Mouse (Mus musculus): Measurements from ENCODE around the gene Dyrk1a.
A peak's percentile ranks its signal among the peaks of the same experiment; 100 is the strongest.

The Dyrk1a gene

DNA sequence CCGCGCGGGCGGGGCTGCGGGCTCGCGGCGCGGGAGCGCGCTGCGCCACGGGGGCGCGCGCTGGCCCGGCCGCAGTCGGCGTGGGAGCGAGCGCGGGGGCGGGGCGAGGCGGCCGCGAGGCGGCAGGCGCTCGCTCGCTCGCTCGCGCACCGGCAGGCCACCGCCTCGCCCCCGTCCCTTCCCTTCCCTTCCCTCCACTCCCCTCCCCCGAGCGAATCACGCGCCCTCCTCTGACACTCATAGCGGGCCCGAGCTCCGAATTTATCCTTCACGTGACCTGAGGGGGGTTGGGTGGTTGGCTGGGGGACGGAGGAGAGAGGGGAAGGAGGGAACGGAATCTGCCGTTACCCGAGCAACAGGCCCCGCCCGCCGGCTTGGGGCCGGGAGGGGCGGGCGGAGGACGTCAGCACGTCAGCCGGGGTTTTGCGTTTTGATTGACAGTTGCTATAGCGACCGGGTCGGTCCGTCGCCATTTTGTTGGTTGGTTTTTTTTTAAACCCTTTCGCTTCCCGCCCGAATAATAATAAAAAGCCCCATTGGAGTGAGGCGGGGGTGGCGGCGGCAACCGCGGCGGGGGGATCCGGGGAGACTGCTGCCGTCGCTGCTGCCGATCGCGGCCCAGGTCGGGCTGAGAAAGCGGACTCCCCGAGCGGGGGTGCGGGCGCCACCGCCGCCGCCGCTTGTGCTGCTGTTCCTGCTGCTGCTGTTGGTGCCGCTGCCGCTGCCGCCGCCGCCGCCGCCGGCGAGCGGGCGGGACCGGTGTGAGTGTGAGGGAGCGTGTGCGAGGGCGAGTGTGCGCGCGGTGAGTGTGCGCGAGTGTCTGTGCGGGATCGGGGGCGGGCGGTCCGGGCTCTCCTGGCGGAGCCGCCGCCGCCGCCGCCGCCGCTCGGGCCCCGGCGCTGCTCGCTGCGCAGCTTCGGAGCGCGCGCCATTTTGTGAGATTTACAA, at the start of gene Dyrk1a:
Gene Dyrk1a, plus strand, starts transcription at position 782 of the 948 bp plus-strand sequence.
- peak; percentile 99 for DNase-seq (ENCODE audit: low spot score in 2 of 2)

DNA sequence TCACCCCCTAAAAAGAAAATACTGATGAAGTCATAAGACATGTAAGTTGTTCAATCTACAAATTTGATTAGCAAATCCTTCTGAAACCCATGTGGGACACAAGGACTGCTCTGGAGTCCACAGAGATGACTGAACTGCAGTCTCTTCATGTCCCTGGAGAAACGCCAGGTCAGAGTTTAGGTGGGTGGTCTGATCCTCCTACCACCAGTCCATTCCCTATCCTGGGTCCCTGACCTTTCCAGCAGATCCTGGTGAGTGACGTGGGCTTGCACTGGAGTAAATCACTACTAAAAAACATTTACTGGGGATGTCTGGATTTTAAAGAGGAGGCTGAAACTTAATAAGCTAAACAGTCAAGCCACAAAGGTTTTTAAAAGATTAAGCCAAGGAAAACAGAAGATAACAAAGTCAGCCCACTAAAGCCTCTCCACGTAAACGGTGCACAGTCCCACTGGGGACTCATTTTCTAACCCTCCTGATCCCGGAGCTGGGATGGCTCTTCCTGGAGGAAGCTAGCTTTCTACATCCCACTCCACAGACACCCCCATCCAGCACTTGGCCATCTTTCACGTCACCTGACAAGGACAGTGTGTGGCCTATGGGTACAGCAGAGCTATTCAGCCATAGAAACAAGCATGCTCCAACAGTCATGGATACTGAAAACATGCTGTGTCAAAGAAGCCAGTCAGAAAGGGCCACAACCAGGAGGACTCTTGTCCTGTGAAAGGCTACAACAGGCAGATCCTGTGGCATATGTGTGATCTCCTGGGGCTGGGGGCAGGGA, 46.0 kb upstream of the Dyrk1a start:
- DNase-seq (ENCODE audit: low spot score in 2 of 2), result no peak

DNA sequence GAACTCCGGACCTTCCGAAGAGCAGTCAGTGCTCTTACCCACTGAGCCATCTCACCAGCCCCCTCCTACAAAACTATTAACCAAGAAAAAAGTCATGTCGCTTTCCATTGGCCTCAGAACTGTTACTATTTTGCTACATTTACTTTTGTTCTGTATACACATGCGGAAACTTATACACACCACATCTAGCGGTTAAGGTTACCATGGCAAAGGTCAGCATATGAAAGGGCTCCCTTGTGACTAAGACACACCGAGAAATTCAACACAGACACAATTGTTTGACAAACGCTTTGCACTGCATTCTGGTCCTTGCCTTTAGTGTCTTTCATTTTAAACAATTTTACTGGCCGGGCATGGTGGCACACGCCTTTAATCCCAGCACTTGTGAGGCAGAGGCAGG, 45.1 kb upstream of the Dyrk1a start:
- DNase-seq (ENCODE audit: low spot score in 2 of 2), result no peak

DNA sequence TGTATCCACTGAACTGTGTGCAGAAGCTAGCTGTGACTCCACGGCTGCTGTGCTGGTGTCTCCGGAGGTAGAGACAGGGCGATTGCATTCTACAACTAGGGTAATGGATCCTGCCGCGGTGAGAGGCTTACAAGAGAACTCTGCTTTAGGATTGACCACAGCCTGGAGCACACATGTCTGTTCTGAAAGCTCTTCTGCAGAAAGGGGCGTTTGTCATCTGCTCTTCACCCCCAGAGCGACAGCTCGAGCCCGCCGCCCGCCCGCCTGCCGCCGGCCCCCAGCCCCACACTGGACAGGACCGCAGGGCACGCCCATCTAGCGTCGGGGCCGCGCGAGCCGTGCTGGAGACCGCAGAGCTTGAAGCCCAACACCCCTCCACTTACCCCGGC, 43.9 kb upstream of the Dyrk1a start:
- DNase-seq (ENCODE audit: low spot score in 2 of 2), result no peak

DNA sequence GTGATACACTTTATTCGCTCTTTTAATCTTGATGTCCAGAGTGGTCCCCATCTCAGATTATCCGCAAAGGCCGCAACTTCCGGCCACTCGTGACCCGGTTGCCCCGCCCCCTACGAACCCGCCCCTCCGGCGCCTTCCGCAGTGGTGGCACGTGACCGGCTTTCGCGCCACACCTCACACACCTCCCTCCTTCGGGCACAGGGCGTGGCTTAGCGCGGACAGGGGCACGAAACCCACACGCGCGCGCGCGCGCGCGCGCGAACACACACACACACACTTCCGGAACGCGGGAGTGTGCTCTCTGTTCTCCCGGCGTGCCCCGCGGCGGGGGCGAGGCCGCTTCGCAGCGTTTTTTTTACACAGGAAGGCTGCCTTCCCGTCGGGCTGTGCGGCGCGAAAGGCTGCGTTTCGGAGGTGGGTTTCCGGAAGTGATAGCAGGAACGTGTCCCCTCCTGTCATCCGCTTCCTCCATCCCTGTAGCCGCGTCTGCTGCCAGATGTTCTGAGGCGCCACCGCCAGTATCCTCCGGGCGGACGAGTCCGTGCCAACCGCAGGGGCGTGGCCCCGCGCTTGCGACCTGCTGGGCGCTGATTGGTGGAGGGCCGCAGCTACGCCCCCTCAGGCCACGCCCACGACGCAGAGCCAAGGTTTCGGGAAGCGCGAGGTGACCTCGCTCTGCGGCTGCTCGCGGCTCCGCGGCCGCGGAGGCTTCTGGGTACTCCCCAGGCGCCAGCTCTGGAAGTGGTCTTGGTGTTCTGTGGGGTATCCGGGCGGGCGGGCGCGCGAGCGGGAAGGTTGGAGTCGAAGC, 43.3 kb upstream of the Dyrk1a start, which contains the start of gene Vps26c:
Gene Vps26c, minus strand, starts transcription at position 487 of the 808 bp plus-strand sequence.
- DNase-seq (ENCODE audit: low spot score in 2 of 2), result peak; percentile 97 to 98

DNA sequence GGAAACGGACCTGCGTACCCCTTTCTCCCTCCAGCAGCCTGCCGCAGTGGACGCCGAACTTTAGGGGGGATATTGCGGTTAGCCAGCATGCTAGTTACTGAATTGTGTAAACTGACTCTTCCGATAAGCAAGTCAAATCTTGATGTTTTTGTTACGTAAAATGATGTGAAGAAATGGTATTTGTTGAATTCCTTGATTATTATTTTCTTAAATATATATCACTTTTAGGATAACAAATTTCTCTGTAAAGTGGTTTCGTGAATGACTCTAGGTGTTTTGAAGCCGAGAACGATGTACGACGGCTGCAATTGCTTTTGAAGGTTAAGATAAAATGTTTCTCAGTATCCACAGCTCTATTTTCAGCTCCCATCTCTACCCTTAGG, 42.7 kb upstream of the Dyrk1a start:
- DNase-seq (ENCODE audit: low spot score in 2 of 2), result no peak

DNA sequence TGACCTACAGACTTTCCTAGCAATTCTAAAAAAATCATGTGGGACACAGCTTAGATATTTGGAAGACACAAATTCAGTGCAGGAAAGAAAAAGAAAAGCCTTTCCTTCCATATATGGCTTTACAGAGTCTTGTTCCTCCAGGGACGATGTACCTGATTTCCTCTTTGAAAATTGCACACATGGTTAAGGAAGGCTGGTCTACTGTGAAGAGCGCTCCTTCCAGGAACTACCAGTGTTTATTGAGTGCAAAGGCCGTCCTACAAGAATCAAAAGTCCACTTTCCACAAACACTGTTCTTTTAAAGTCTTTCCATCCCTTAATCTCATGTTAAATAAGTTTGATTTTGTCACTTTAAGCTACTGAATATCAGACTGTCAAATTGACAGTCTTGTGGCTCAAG, 42.3 kb upstream of the Dyrk1a start:
- DNase-seq (ENCODE audit: low spot score in 2 of 2), result no peak

DNA sequence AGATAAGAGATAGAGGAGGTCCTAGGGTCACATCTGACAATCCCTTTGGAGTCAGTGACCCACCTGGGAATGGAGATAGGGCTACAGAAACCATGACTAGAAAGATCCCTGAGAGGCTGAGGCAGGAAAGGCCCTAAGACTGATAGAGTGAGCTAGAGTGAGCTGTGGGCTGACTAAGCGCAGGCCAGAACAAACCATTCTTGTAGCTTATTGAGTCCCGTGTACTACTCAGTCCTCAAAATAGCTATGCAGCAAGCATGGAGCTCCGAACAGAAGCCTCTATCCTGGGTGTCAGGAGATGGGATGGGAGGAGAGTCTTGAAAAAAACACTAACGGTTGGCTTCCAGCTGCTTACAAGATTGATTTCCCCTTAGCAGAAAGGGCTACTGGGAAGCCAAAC, 38.5 kb upstream of the Dyrk1a start:
- no peak for DNase-seq (ENCODE audit: low spot score in 2 of 2)

DNA sequence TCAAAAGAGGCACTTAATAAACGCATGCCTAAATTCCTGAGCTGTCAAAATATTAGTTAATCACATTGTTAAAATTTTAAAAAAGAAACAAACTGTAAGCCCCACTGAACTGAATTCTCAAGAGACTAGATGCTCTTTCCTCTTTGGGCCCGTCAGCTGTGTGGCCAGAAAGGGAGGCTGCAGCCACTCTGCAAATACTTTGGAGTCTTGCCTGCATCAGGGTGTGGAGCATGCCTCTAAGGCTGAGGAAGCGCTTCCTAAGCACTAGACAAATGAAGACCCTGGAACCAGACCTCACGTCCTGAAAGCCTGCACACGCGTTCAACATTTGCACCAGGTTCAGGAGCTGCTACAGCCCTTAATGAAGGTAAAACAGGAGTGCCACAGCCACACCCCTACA, 36.1 kb upstream of the Dyrk1a start:
- DNase-seq (ENCODE audit: low spot score in 2 of 2), result no peak

DNA sequence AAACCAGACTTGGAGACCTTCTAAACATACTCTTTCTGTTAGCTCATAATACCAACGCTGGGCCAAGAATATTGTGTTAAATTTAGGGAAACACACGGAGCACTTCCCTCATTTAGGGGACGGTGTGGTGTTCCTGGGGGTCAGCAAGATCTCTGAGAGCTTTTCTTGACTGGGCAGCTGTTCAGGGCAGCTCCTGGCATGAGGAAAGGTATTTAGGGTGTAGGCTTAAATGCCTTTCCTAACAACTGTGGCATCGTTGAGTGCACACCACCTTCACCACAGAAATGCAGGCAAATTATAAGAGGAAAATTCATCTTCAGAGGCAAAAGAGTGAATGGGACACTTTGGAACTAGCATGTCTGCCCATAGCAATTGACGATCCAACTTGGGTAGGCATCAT, 34.1 kb upstream of the Dyrk1a start:
- DNase-seq (ENCODE audit: low spot score in 2 of 2), result no peak

DNA sequence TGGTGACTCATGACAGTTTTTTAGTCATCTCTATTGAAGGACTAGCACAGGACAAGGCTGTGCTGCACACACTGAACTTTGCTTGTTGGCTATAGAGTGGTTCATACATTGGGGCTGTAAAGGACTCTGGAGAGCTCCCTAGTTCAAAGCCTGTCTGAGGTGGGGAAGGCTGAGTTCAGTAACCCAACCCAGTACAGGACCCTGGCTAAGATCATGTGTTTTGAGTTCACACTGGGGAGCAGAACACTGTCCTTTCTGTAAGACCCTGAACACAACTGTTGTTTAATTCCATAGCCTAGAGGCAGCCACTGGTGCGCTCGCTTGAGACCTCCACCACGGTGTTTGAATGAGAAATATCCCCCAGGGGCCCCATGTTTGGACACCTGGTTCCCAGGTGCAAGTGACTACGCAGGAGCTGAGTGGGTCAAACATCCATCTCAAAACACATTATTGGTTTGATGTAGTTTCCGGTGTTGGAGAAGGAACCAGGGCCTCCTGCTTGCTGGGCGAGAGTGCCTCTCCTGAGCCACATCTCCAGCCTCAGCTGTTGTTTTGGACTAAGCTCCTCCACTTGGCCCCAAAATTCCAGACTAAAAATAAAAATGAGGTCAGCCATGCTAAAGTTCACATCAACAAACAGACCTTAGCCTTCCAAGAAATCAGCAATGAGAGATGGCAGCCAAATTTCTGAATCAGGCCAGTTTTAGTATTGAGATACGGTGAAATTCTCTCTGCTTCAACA, 33.2 kb upstream of the Dyrk1a start:
- DNase-seq (ENCODE audit: low spot score in 2 of 2), result no peak

DNA sequence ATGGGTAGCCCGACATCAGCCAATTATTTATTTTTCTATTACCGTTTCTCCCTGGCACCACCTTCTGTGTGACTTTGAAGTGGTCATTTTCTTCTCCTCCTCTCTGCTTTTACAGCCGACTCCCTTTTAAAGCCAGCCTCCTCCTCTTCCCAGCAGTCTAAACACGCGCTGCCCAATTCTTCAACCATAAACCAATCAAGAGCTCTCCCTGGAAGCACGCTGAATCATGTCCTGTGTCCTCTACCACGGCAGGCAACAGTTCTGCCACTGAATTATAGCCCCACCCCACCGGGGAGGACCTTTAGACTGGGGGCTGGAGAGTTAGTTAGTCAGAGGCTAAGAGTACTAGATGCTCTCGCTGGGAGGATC, 32.7 kb upstream of the Dyrk1a start:
- DNase-seq (ENCODE audit: low spot score in 2 of 2), result no peak

DNA sequence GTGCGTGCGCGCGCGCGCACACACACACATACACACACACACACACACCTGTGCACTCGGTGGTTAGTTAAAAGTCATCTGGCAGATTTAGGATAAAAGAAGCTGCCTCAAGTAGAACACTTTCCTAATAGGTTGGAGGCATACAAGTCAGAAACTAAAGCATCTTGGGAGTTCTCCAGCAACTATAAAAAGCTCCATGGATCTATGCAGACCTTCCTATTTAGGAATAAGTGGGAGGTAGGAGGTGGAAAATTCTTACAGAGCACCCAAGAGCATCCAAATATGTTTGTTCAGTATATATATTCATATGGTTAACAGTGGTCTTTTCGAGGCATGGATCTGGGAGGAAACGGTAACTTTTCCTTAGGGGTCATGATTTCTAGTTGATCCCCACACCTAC, 29.7 kb upstream of the Dyrk1a start:
- no peak for DNase-seq (ENCODE audit: low spot score in 2 of 2)

DNA sequence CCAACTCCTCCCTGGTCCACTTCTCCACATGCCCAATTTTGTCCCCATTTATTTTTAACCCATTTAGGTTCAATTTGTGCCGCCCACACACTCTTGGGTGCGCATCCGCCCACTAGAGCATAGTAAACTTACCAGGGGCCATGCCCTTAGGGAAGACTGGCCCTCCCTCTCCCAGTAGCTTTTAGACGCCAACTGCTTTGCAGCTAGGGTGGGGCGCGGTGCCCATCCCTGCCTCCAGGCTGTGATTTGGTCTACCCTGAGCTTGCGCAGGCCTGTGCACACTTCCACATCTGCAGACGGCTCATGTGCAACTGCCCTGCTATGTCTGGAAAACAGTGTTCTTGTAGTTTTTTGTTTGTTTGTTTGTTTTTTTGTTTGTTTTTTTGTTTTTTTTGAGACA, 26.9 kb upstream of the Dyrk1a start:
- DNase-seq (ENCODE audit: low spot score in 2 of 2), result no peak

DNA sequence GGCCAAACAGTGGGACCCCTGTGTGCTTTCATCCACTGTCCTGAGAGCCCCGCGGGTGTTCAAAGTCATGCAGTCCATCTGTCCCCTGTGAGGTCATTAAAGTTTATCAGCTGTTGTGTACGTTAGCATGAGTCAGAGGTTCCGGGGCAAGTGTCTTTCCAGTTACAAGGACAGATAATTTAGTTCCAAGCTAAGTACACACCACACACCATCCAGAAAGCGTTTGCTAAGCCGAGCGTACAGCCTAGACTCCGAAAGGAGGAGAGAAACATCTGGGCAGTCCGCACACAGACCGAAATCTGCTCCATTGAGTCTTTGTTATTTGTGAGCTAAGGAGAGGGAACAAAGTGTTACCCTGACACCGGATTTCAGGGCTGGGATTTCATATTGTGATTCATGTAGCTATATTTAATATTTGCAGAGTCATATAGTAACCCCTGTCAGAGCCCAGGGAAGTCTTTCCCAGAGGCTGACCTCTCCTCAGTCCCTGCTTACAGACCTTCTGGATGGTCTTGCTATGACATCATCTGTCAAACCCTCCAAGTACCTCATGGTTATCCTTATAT, 25.2 kb upstream of the Dyrk1a start:
- DNase-seq (ENCODE audit: low spot score in 2 of 2), result no peak

DNA sequence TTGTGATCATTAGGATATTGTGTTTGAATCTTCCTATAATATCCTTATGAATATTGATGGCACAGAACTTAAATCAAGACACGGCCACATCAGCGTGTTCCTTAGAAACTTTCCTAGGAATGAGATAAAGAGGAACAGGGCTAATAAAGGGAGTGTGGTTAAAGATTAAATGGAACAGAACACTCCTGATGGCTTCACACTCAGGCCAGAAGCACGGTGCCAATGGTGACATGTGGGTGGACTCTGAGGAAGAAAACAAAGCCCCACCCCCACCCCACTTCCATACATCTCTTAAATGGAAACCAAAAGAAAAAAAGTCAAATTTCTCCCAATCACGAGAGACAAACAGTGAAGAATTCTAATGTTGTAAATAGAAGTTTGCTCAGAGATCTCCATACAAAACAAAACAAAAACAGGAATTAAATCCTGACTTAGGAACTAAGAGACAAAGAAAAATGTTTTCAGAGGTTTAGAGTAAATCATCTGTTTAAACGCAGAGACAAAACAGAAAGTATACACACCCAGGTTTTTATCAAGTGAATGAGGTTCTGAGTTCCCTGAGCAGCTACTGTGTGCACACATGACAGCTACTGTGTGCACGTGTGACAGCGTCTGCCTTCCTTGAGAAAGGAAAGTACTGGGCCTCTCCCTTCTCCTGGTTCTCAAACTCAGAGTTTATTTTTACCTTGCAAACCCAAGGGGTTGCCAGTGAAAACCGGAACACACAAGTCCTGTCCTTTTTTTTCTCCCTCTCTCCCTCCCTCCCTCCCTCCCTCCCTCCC, 23.8 kb upstream of the Dyrk1a start:
- no peak for DNase-seq (ENCODE audit: low spot score in 2 of 2)

DNA sequence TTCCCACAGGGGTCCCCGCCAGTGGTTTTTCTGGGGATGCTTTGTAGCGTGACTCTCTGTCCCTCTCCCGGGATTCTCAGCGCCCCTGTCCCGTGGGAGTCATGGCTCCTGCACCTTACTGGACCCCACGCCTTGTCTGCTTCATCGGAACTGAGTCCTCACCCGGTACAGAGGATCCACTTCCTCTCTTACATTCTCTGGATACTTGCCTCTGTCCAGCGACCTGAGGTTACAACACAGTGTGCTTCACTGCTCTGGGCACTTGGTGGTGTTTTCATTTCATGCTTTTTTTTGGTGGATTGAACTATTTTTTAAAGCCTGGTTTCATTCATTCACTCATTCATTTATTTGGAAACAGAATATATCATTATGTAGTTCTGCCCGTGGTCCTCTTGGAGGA, 20.0 kb upstream of the Dyrk1a start:
- DNase-seq (ENCODE audit: low spot score in 2 of 2), result no peak

DNA sequence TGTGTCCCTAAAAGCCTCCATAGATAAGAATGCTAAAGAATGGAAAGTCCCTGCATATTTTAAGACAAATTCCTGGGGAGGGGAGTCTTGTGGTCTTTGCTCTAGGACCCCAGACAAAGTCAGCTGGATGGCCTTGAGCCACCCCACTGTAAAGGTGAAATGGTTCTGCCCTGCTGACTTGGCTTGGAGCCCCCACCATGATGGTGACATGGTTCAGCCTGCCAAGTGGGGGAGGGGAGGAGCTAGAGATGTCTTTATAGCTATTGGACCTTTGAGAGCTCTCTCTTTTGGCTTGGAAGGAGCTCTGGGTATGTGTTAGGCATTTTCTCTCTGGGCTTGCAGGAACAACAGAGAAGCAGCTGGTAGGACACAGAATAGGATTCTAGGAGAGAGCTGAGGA, 17.9 kb upstream of the Dyrk1a start:
- DNase-seq (ENCODE audit: low spot score in 2 of 2), result no peak

DNA sequence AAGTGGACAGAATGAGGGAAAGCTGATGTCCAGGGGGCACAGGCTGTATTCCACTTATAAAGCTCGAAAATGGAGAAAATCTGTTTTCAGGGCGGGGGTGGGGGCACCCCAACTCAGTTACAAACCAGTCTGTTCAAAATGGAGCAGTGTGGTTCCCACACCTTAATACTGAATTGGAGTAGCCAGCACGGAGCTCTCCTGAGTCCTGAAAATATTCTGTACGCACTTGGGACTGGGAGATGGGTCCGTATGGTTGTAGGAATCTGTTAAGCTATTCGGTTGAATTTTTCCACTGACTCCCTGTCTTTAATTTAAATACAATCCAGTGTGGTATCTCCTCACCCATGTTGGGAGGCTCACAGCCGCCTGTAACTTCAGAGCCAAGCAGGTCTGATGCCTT, 14.5 kb upstream of the Dyrk1a start:
- no peak for DNase-seq (ENCODE audit: low spot score in 2 of 2)

DNA sequence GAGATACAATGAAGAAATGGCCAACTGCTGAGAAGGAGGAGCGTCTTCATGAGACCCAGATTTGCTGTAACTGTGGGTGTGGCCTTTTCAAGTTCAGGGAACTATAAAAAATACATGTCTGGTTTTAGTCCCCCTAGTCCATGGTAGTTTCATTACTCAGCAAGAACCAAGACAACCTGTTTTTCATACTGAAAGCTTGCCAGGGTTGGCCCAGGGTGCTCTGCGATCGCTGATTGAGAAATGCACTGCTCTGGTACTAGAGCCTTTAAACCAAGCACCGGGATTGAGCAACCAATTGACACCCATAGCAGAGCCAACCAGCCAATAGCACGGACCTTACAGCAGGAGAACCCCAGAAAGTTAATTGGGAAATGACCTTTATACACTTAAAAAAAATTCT, 13.6 kb upstream of the Dyrk1a start:
- DNase-seq (ENCODE audit: low spot score in 2 of 2), result no peak

All from right cerebral cortex, postnatal 10 days (tissue).